Mouse (Mus musculus) forebrain, embryonic 11.5 days (tissue): ENCODE results near the gene Rab3a. TPM values are rescaled to one million over a fixed set of nuclear protein-coding genes. Genes with fewer than 3 reads are reported as not detected.

Experiments
- microRNA-seq: library from miRNA; unstranded; fragments of <30 nt; microRNA quantifications from one replicate; pipeline ENCODE4, GENCODE M21; 2016; ENCODE audit not compliant: insufficient number of aligned reads
- polyA plus RNA-seq: library from polyadenylated mRNA; unstranded; fragments of >200 nt; fragmentation: Nextera tagmentation; extraction: Ambion mirVana; gene quantifications from 2 replicates; pipeline ENCODE4 v1.2.1, GENCODE M21; 2014

Rab3a gene
- polyA plus RNA-seq, 1 experiment from 2014 or later, result 42.7 TPM

Small RNA genes within 50 kb of the gene (microRNA-seq; reads per million reads assigned to microRNA genes)
- not detected for gene Mir7240

Other genes with a start within 250 kb of the Rab3a start
- gene Rex1bd, start 247.9 kb upstream of the Rab3a start, polyA plus RNA-seq, result 113 and 123 TPM in 2 replicates
- 715 TPM in 2 replicates for gene Uba52, start 243.9 kb upstream of the Rab3a start, polyA plus RNA-seq
- gene Fkbp8, start 227.0 kb upstream of the Rab3a start, polyA plus RNA-seq, result 268 and 290 TPM in 2 replicates
- 56.0 and 59.9 TPM in 2 replicates for gene Kxd1, start 226.7 kb upstream of the Rab3a start, polyA plus RNA-seq
- 21.8 and 22.2 TPM in 2 replicates for gene Ell, start 215.2 kb upstream of the Rab3a start, polyA plus RNA-seq
- 98.1 and 109 TPM in 2 replicates for gene Isyna1, start 160.3 kb upstream of the Rab3a start, polyA plus RNA-seq
- 113 and 127 TPM in 2 replicates for gene Ssbp4, start 145.8 kb upstream of the Rab3a start, polyA plus RNA-seq
- 1.2 and 1.4 TPM in 2 replicates for gene Lrrc25, start 138.5 kb upstream of the Rab3a start, polyA plus RNA-seq
- not detected in 2 replicates for gene Gdf15, start 122.2 kb upstream of the Rab3a start, polyA plus RNA-seq
- 70.9 and 73.8 TPM in 2 replicates for gene Pgpep1, start 94.3 kb upstream of the Rab3a start, polyA plus RNA-seq
- 318 and 346 TPM in 2 replicates for gene Lsm4, start 81.4 kb upstream of the Rab3a start, polyA plus RNA-seq
- gene Jund, start 55.7 kb upstream of the Rab3a start, polyA plus RNA-seq, result 128 and 157 TPM in 2 replicates
- gene Iqcn, start 51.2 kb upstream of the Rab3a start, polyA plus RNA-seq, result not detected in 2 replicates
- not detected in 2 replicates for gene Gm3336, start 36.1 kb upstream of the Rab3a start, polyA plus RNA-seq
- 0.13 and 0.37 TPM in 2 replicates for gene Pde4c, start 31.0 kb upstream of the Rab3a start, polyA plus RNA-seq
- 31.0 and 34.1 TPM in 2 replicates for gene Mpv17l2, start 6.3 kb downstream of the Rab3a start, polyA plus RNA-seq
- gene Pik3r2, start 22.0 kb downstream of the Rab3a start, polyA plus RNA-seq, result 58.9 and 61.6 TPM in 2 replicates
- 15.9 and 17.4 TPM in 2 replicates for gene Mast3, start 50.4 kb downstream of the Rab3a start, polyA plus RNA-seq
- gene Il12rb1, start 53.8 kb downstream of the Rab3a start, polyA plus RNA-seq, result not detected in 2 replicates
- 6.3 and 7.2 TPM in 2 replicates for gene Arrdc2, start 85.0 kb downstream of the Rab3a start, polyA plus RNA-seq
- 9.0 and 13.4 TPM in 2 replicates for gene Kcnn1, start 108.6 kb downstream of the Rab3a start, polyA plus RNA-seq
- gene Ccdc124, start 119.3 kb downstream of the Rab3a start, polyA plus RNA-seq, result 165 and 176 TPM in 2 replicates
- gene Slc5a5, start 138.1 kb downstream of the Rab3a start, polyA plus RNA-seq, result 0.43 and 0.44 TPM in 2 replicates
- gene Rpl18a, start 142.7 kb downstream of the Rab3a start, polyA plus RNA-seq, result 2,879 and 3,145 TPM in 2 replicates
- gene Map1s, start 151.3 kb downstream of the Rab3a start, polyA plus RNA-seq, result 57.3 and 59.9 TPM in 2 replicates